Mouse (Mus musculus): Measurements from ENCODE around the gene Otud7b. TPM values are rescaled to one million over a fixed set of nuclear protein-coding genes. Genes with fewer than 3 reads are reported as not detected.

Gene Otud7b
- total RNA-seq (2014; rRNA removed) = 6.2 and 13.5 TPM in 2 replicates
- polyA plus RNA-seq (2015; fragmentation: Nextera tagmentation; extraction: Ambion mirVana) = 5.7 and 8.8 TPM in 2 replicates

GRCm38 (mm10) chr3:96104261-96105065 is at the start of gene Otud7b:
Otud7b (plus strand) TSS chr3:96104527.
- Histone ChIP-seq H3K27me3 (ENCODE audit: insufficient read depth, low read length) (no peaks in the 10 kb centered on the region), H3K4me2 (ENCODE audit: low read depth) (peak within 1 kb of the TSS; percentile 81), H3K36me3 (ENCODE audit: insufficient read depth) (no peaks in the 10 kb centered on the region), H3K9ac (peak within 1 kb of the TSS; percentile 85), H3K27ac (ENCODE audit: low read depth, low read length) (peak within 1 kb of the TSS; percentile 66), H3K9me3 (ENCODE audit: low read length) (no peaks in the 10 kb centered on the region), H3K4me1 (ENCODE audit: insufficient read depth) (0 out of 2 replicates have a peak, but pooled peaks cover 4% of the 10 kb centered on the region), H3K4me3 (ENCODE audit: low read depth, low read length) (peak within 1 kb of the TSS; percentile 85)
- WGBS = under 1% methylated on average over 83 of the region's 84 CpGs
- peak; percentile 91 for ATAC-seq
- no peak for TF ChIP-seq CTCF (IDR thresholded peaks at IDR 0.05; ENCODE audit: low read depth)
- peak; percentile 83 for DNase-seq

- ATAC-seq = no peak
Measured at GRCm38 (mm10) chr3:96055294-96055693, 49.0 kb upstream of the Otud7b start.

GRCm38 (mm10) chr3:96056031-96056430 is 48.3 kb upstream of the Otud7b start:
- Histone ChIP-seq H3K27ac (ENCODE audit: low read depth, low read length) (no peak overlapping the region), H3K4me1 (ENCODE audit: insufficient read depth) (peaks cover 11% of the 10 kb centered on the region; the same call in 1 of the 2 replicates), H3K4me2 (ENCODE audit: low read depth) (no peak overlapping the region), H3K9ac (no peak overlapping the region), H3K36me3 (ENCODE audit: insufficient read depth) (peaks cover 4% of the 10 kb centered on the region; the same call in 1 of the 2 replicates), H3K4me3 (ENCODE audit: low read depth, low read length) (no peak overlapping the region), H3K9me3 (ENCODE audit: low read length) (no peaks in the 10 kb centered on the region), H3K27me3 (ENCODE audit: insufficient read depth, low read length) (no peaks in the 10 kb centered on the region)
- no peak for DNase-seq
- 85% methylated on average over 4 of the region's 4 CpGs for WGBS
- TF ChIP-seq CTCF (IDR thresholded peaks at IDR 0.05; ENCODE audit: low read depth) = no peak
- ATAC-seq = no peak

More at GRCm38 (mm10) chr3:96055294-96055693, 49.0 kb upstream of the Otud7b start:
- no peaks in the 10 kb centered on the region for H3K27me3 ChIP-seq (ENCODE audit: insufficient read depth, low read length)
- H3K9ac ChIP-seq = no peak overlapping the region
- peaks cover 8% of the 10 kb centered on the region; the same call in 1 of the 2 replicates for H3K36me3 ChIP-seq (ENCODE audit: insufficient read depth)
- H3K27ac ChIP-seq (ENCODE audit: low read depth, low read length) = no peak overlapping the region
- DNase-seq = no peak
- no peak for TF ChIP-seq CTCF (IDR thresholded peaks at IDR 0.05; ENCODE audit: low read depth)
- WGBS = 83% methylated on average over 6 of the region's 6 CpGs
- H3K4me2 ChIP-seq (ENCODE audit: low read depth) = no peak overlapping the region
- no peak overlapping the region for H3K4me3 ChIP-seq (ENCODE audit: low read depth, low read length)
- peaks cover 11% of the 10 kb centered on the region; the same call in 1 of the 2 replicates for H3K4me1 ChIP-seq (ENCODE audit: insufficient read depth)
- no peaks in the 10 kb centered on the region for H3K9me3 ChIP-seq (ENCODE audit: low read length)

- H3K9me3 ChIP-seq (ENCODE audit: low read length) = no peaks in the 10 kb centered on the region
- ATAC-seq = peak; percentile 98
- H3K27ac ChIP-seq (ENCODE audit: low read depth, low read length) = peak overlapping the region; percentile 90
- H3K9ac ChIP-seq = peak overlapping the region; percentile 67
- WGBS = 5% methylated on average over 26 of the region's 26 CpGs
- peak; percentile 16; the same call in 1 of the 2 replicates for TF ChIP-seq CTCF (IDR thresholded peaks at IDR 0.05; ENCODE audit: low read depth)
- peak; percentile 93 for DNase-seq
- peaks cover 4% of the 10 kb centered on the region; the same call in 1 of the 2 replicates for H3K36me3 ChIP-seq (ENCODE audit: insufficient read depth)
- peaks cover 11% of the 10 kb centered on the region; the same call in 1 of the 2 replicates for H3K4me1 ChIP-seq (ENCODE audit: insufficient read depth)
- peak overlapping the region; percentile 61 for H3K4me3 ChIP-seq (ENCODE audit: low read depth, low read length)
- no peaks in the 10 kb centered on the region for H3K27me3 ChIP-seq (ENCODE audit: insufficient read depth, low read length)
- peak overlapping the region; percentile 80 for H3K4me2 ChIP-seq (ENCODE audit: low read depth)
Measured at GRCm38 (mm10) chr3:96057747-96058204, 46.6 kb upstream of the Otud7b start.

GRCm38 (mm10) chr3:96058231-96058896 is 46.0 kb upstream of the Otud7b start, which contains the start of gene Vps45:
Vps45 (minus strand) TSS chr3:96058466.
- TF ChIP-seq CTCF (IDR thresholded peaks at IDR 0.05; ENCODE audit: low read depth) = no peak
- H3K27ac ChIP-seq (ENCODE audit: low read depth, low read length) = peak within 1 kb of the TSS; percentile 90
- no peaks in the 10 kb centered on the region for H3K27me3 ChIP-seq (ENCODE audit: insufficient read depth, low read length)
- ATAC-seq (peak; percentile 84), DNase-seq (peak; percentile 71)
- WGBS = 1% methylated on average over 18 of the region's 18 CpGs
- H3K4me1 ChIP-seq (ENCODE audit: insufficient read depth) = peaks cover 11% of the 10 kb centered on the region; the same call in 1 of the 2 replicates
- no peaks in the 10 kb centered on the region for H3K9me3 ChIP-seq (ENCODE audit: low read length)
- peaks cover 4% of the 10 kb centered on the region; the same call in 1 of the 2 replicates for H3K36me3 ChIP-seq (ENCODE audit: insufficient read depth)
- peak within 1 kb of the TSS; percentile 61 for H3K4me3 ChIP-seq (ENCODE audit: low read depth, low read length)
- H3K9ac ChIP-seq = peak within 1 kb of the TSS; percentile 67
- peak within 1 kb of the TSS; percentile 80 for H3K4me2 ChIP-seq (ENCODE audit: low read depth)

GRCm38 (mm10) chr3:96060146-96060545 is 44.2 kb upstream of the Otud7b start:
- TF ChIP-seq CTCF (IDR thresholded peaks at IDR 0.05; ENCODE audit: low read depth) = no peak
- no peak overlapping the region for H3K4me2 ChIP-seq (ENCODE audit: low read depth)
- no peak overlapping the region for H3K27ac ChIP-seq (ENCODE audit: low read depth, low read length)
- H3K9me3 ChIP-seq (ENCODE audit: low read length) = no peaks in the 10 kb centered on the region
- peaks cover 11% of the 10 kb centered on the region; the same call in 1 of the 2 replicates for H3K4me1 ChIP-seq (ENCODE audit: insufficient read depth)
- ATAC-seq = no peak
- 90% methylated on average over 1 of the region's 1 CpGs for WGBS
- no peak overlapping the region for H3K9ac ChIP-seq
- no peaks in the 10 kb centered on the region for H3K36me3 ChIP-seq (ENCODE audit: insufficient read depth)
- H3K4me3 ChIP-seq (ENCODE audit: low read depth, low read length) = no peak overlapping the region
- no peak for DNase-seq
- H3K27me3 ChIP-seq (ENCODE audit: insufficient read depth, low read length) = no peaks in the 10 kb centered on the region

Data from forebrain, postnatal 0 days (tissue).